In genomic region chr12:24975115-24975733, GRCm38 (mm10) we compare ENCODE assay signal across 8 mouse cellular contexts. TPM values are rescaled to one million over a fixed set of nuclear protein-coding genes. Genes with fewer than 3 reads are reported as not detected.
DNase-seq lines count a peak whose midpoint lies in the region; ATAC-seq lines count a peak whose summit lies in the region.

No protein-coding gene starts in this region.

- DNase-seq in urinary bladder, postnatal 14 days (ENCODE audit: low spot score) = peak; percentile 71
- DNase-seq in urinary bladder, postnatal 10 days (ENCODE audit: low spot score) = no peak
- DNase-seq in embryo, embryonic 9.5 days (ENCODE audit: extremely low spot score) = peak; percentile 76
- peak; percentile 23 to 47 for DNase-seq in gastrocnemius, postnatal 4 days (ENCODE audit: low spot score in 2 of 2)
- DNase-seq in left cerebral cortex, postnatal 10 days (ENCODE audit: extremely low spot score in 1 of 2, low spot score in 2 of 2) = peak; percentile 57 to 64
- peak; percentile 81 to 86 for DNase-seq in right cerebral cortex, adult 2 months (ENCODE audit: low spot score in 2 of 2)

- H3K4me2 ChIP-seq in intestine, embryonic 15.5 days (replicated peaks) = peak overlapping the region; percentile 60

- H3K9ac ChIP-seq in intestine, embryonic 15.5 days = peak overlapping the region; percentile 76

- intact Hi-C loops in left cerebral cortex, postnatal 10 days (cut with DNase I) = no loop called here

- no peaks in the 10 kb centered on the region for H3K36me3 ChIP-seq in intestine, embryonic 15.5 days

- no peaks in the 10 kb centered on the region for H3K9me3 ChIP-seq in intestine, embryonic 15.5 days

- H3K4me1 ChIP-seq in intestine, embryonic 15.5 days (replicated peaks) = peaks cover 9% of the 10 kb centered on the region

- peak overlapping the region; percentile 88 for H3K4me3 ChIP-seq in intestine, embryonic 15.5 days (replicated peaks)

- H3K27me3 ChIP-seq in intestine, embryonic 15.5 days (replicated peaks) = no peaks in the 10 kb centered on the region

- under 1% methylated on average over 31 of the region's 31 CpGs for WGBS in intestine, embryonic 15.5 days

- peak overlapping the region; percentile 88 for H3K27ac ChIP-seq in intestine, embryonic 15.5 days

- ATAC-seq in intestine, embryonic 15.5 days = peak; percentile 84
- ATAC-seq in megakaryocyte progenitor cell, adult 5-6 weeks (replicated peaks; ENCODE audit: poor library complexity) = peak; percentile 70

RNA-seq across cellular contexts. Expression of gene Kidins220, which starts 0.5 kb away (rescaled TPM):
- 10 to 100 TPM; 65.7 to 67.7 TPM for total RNA-seq in gastrocnemius, postnatal 4 days (2021)
- polyA plus RNA-seq in intestine, embryonic 15.5 days (2015; fragmentation: Nextera tagmentation; extraction: Ambion mirVana) = 20.1 and 21.8 TPM in 2 replicates
- 100 to 1,000 TPM; 323 to 328 TPM for total RNA-seq in left cerebral cortex, postnatal 10 days (2021)
- total RNA-seq in megakaryocyte progenitor cell, adult 5-6 weeks (2015) = 29.2 and 29.4 TPM in 2 replicates
- 48.5 and 69.9 TPM in 2 replicates for total RNA-seq in megakaryocyte progenitor cell, adult 5-6 weeks (2017)

Comparison
In these comparisons a context has a peak if more than half of its experiments do, and no peak if none do; other contexts are left out.
1. RNA of gene Kidins220, which starts 0.5 kb away (total RNA-seq): 323 to 328 TPM in left cerebral cortex, postnatal 10 days; 65.7 to 67.7 TPM in gastrocnemius, postnatal 4 days and 29.2 to 69.9 TPM in megakaryocyte progenitor cell, adult 5-6 weeks; every median in the first group is over 4 times any median in the second.